Mouse (Mus musculus) erythroblast, embryonic 14.5 days (primary cell): ENCODE data around the gene H2-Q4.
"Not testable (repeated sequence)": the region's sequence is repeated elsewhere in the genome, so short reads cannot be mapped to it uniquely, and the experiment has no call there.

Source experiments
- GATA1 ChIP-seq: IDR thresholded peaks from 2 replicates; pipeline ENCODE4 v1.6.1; 2012; ENCODE audit warnings: low read length, inconsistent platforms, mixed read lengths
- TAL1 ChIP-seq: IDR thresholded peaks from 3 replicates; pipeline ENCODE4 v1.6.1; 2012; ENCODE audit warnings: low read length, inconsistent platforms, mixed read lengths

- TF ChIP-seq GATA1, TAL1: not testable (repeated sequence)
Measured at GRCm38 (mm10) chr17:35420206-35420810, 40.9 kb downstream of the H2-Q4 start.
